Mouse (Mus musculus) urinary bladder, adult 18-20 months (tissue): ENCODE results near the gene Il1rapl1.
A peak's percentile ranks its signal among the peaks of the same experiment; 100 is the strongest.

ENCODE experiments used
- DNase-seq, 2 experiments: peaks; one replicate each; pipeline ENCODE4 v3.0.0; 2022; ENCODE audit warnings: low spot score in 2 of 2, mixed read lengths in 2 of 2

Il1rapl1 gene

GRCm38 (mm10) chrX:87600914-87601313 is 514.5 kb downstream of the Il1rapl1 start:
- no peak for DNase-seq

GRCm38 (mm10) chrX:87507997-87508396 is 607.4 kb downstream of the Il1rapl1 start:
- DNase-seq = no peak

- no peak for DNase-seq
Observed at GRCm38 (mm10) chrX:87502604-87503003, 612.8 kb downstream of the Il1rapl1 start.

GRCm38 (mm10) chrX:87483416-87483815 is 632.0 kb downstream of the Il1rapl1 start:
- DNase-seq = no peak

GRCm38 (mm10) chrX:87238191-87238590 is 877.3 kb downstream of the Il1rapl1 start:
- peak; percentile 4 to 60 for DNase-seq

- DNase-seq = no peak
Observed at GRCm38 (mm10) chrX:87225280-87225679, 890.2 kb downstream of the Il1rapl1 start.

DNA sequence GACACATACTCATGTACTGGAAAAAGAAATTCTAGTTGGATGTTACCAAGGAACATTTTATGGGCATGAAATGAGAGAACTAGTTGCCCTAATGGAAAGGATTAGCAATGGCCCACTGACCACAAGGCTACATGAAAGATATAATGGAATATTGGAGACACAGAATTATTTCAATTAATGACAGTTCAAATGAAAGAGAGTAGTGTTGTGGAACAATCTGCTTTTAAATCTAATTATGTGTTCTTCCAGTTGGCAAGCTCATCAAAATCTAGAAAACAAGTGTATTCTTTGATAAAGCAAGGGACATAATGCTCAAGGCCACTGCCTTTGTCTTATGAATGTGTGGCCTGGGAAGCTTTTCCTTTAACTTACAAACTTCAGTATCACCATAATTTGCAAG is 1113.1 kb downstream of the Il1rapl1 start:
- no peak for DNase-seq

GRCm38 (mm10) chrX:86955126-86955525 is 1160.3 kb downstream of the Il1rapl1 start:
- no peak for DNase-seq

DNA sequence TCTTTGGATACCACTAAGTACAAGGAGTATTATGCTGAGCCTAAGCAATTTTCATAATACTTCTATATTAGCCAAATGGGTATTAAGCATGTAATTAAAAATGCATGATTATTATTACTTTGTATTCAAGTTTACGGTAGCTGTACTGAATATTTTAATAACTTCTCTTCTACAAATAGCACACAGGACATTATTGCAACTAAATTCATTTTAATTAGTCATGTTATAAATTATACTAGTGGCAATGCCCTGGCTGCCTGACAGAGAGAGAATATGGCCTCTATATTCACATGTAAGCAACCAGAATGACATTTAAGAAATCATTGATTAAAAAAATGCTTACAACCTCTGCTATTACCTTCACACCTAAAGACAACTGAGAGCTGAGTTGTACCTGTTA is 1160.8 kb downstream of the Il1rapl1 start:
- DNase-seq = no peak

DNA sequence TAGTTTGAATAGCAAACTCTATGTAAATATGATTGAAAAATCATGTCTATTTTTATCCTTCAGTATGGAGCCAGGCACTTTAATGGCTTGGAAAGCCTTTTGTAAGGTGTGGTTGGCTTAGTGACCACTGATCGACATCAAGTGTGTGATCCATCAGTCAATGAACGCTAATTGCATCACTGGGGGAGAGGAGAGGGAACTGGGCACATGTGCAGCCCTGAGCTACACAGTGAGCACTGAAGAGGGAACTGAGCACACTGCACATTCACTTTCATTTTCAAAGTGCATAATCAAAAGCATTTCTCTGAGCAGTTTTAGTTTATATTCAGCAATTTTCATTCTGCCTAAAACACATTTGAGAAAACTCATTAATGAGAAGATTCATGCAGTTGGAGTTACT is 1164.5 kb downstream of the Il1rapl1 start:
- no peak for DNase-seq

DNA sequence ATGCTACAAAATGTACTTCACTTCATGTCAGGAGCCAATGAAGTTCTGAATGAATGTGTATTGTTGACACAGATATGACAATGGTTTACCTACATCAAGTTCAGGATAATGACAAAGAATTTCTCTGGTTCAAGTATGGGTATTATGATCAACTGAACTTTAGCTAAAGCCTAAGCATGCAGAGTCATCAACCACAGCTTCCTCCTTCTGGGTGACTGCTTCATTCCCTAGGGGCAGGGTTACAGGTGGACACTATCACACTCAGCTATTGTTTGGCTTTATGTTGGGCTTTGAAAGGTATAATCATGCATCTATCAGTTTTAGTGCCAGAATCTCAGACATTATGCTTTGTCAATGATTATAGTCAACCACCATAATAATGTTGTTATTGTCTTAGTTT is 1166.3 kb downstream of the Il1rapl1 start:
- DNase-seq = no peak

DNA sequence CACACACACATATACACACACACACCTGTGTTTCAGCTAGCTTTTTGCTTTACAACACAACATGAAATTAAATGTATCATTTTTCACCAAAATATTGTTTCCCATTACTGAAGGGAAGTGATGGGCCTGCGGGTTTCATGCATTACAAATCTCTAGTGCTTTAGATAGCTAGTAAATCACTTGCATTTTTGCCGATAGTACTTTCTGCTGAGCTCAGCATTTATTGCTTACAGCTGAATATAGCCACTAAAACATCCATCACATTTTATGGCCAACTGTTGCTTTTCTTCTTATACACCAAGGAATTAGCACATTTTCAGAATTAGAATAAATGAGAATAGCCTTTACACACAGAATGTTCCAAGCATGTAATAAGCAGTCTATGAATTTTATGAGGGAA is 1260.6 kb downstream of the Il1rapl1 start:
- DNase-seq = no peak

- no peak for DNase-seq
Observed at GRCm38 (mm10) chrX:86808218-86808617, 1307.2 kb downstream of the Il1rapl1 start.

DNA sequence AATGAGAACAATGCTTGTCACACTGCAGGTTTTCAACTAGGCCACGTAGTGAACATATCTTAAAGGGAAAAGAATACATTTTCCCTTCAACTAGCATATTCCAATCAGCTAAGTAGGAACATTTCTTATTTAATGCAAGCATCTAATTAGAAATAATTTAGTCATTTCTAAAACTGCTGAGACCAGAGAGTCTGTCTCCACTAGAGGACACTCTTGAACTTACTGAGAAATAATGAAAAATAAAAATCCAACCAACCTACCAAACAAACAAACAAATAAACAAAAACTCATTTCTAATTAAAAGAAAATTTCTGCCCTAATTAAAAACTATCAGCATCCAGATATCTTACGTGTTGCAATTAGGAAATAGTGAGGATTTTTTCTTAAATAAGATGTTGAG is 1312.7 kb downstream of the Il1rapl1 start:
- no peak for DNase-seq

- no peak for DNase-seq
Observed at GRCm38 (mm10) chrX:86728803-86729202, 1386.6 kb downstream of the Il1rapl1 start.
